ENCODE assay signal across 8 mouse cellular contexts in genomic region chr19:48090393-48090792, GRCm38 (mm10).
DNase-seq lines count a peak whose midpoint lies in the region; ATAC-seq and TF ChIP-seq lines count a peak whose summit lies in the region.

No protein-coding gene starts in this region.

- TF ChIP-seq POLR2A in cortical plate, adult 2 months (IDR thresholded peaks at IDR 0.05; ENCODE audit: extremely low read depth, insufficient read depth, low read length), result no peak

- H3K4me3 ChIP-seq in neural tube, embryonic 15.5 days (replicated peaks), result no peak overlapping the region
- no peak overlapping the region for H3K4me3 ChIP-seq in cortical plate, adult 2 months (ENCODE audit: insufficient read depth, low read length)
- H3K4me3 ChIP-seq in limb, embryonic 10.5 days, result no peak overlapping the region

- no peak overlapping the region for H3K27ac ChIP-seq in neural tube, embryonic 15.5 days (replicated peaks)
- no peak overlapping the region for H3K27ac ChIP-seq in cortical plate, adult 2 months (ENCODE audit: insufficient read depth, low read length)
- no peak overlapping the region for H3K27ac ChIP-seq in limb, embryonic 10.5 days

- H3K9ac ChIP-seq in neural tube, embryonic 15.5 days (replicated peaks), result no peak overlapping the region

- ATAC-seq in neural tube, embryonic 15.5 days (ENCODE audit: low FRiP score), result no peak

- H3K4me1 ChIP-seq in neural tube, embryonic 15.5 days, result no peaks in the 10 kb centered on the region
- no peaks in the 10 kb centered on the region for H3K4me1 ChIP-seq in cortical plate, adult 2 months (ENCODE audit: control insufficient read depth, insufficient read depth, low read length)
- peaks cover 3% of the 10 kb centered on the region; the same call in 1 of the 2 replicates for H3K4me1 ChIP-seq in limb, embryonic 10.5 days

- DNase-seq in gastrocnemius, postnatal 10 days, result peak; percentile 26
- no peak for DNase-seq in gastrocnemius, adult 18-20 months (ENCODE audit: low spot score)
- peak; percentile 37 for DNase-seq in neural tube, embryonic 10.5 days (ENCODE audit: extremely low spot score, low spot score)
- DNase-seq in limb, embryonic 10.5 days (ENCODE audit: low spot score), result peak; percentile 61
- peak; percentile 57 for DNase-seq in testis, postnatal 10 days (ENCODE audit: low spot score)
- DNase-seq in gastrocnemius, postnatal 36 days, result no peak

- no peak overlapping the region for H3K4me2 ChIP-seq in neural tube, embryonic 15.5 days

- 0 out of 2 replicates have a peak, but pooled peaks cover 3% of the 10 kb centered on the region for H3K9me3 ChIP-seq in neural tube, embryonic 15.5 days (replicated peaks)
- no peaks in the 10 kb centered on the region for H3K9me3 ChIP-seq in limb, embryonic 10.5 days (replicated peaks)

- no peaks in the 10 kb centered on the region for H3K27me3 ChIP-seq in neural tube, embryonic 15.5 days (replicated peaks)
- H3K27me3 ChIP-seq in limb, embryonic 10.5 days (ENCODE audit: low read depth, poor library complexity, severe bottlenecking), result no peaks in the 10 kb centered on the region

- intact Hi-C loops in gastrocnemius, postnatal 36 days (cut with DNase I), result no loop called here

- WGBS in neural tube, embryonic 15.5 days, result 30% methylated on average over 3 of the region's 3 CpGs
- WGBS in limb, embryonic 10.5 days, result 34% methylated on average over 3 of the region's 3 CpGs

- H3K36me3 ChIP-seq in neural tube, embryonic 15.5 days, result no peaks in the 10 kb centered on the region
- H3K36me3 ChIP-seq in limb, embryonic 10.5 days, result no peaks in the 10 kb centered on the region

- peak; percentile 49 for TF ChIP-seq CTCF in cortical plate, adult 2 months (IDR thresholded peaks at IDR 0.05; ENCODE audit: extremely low read depth, insufficient read depth, low read length)

Comparison
In these comparisons a context has a peak if more than half of its experiments do, and no peak if none do; other contexts are left out.
1. DNase-seq: peak in gastrocnemius, postnatal 10 days (single experiment), neural tube, embryonic 10.5 days (single experiment), limb, embryonic 10.5 days (single experiment) and testis, postnatal 10 days (single experiment); none in gastrocnemius, adult 18-20 months (single experiment) and gastrocnemius, postnatal 36 days (0 of 2).